Mouse (Mus musculus) megakaryocyte, embryonic 14.5 days (primary cell): Measurements from ENCODE around the gene Akap6.

Source experiments
- FLI1 ChIP-seq: IDR thresholded peaks from 2 replicates; pipeline ENCODE4 v1.6.1; 2012; ENCODE audit warnings: low read length, inconsistent platforms, mixed read lengths
- GATA1 ChIP-seq: IDR thresholded peaks from 3 replicates; pipeline ENCODE4 v1.6.1; 2012; ENCODE audit warnings: mixed read lengths, low read length, inconsistent platforms, borderline replicate concordance

DNA sequence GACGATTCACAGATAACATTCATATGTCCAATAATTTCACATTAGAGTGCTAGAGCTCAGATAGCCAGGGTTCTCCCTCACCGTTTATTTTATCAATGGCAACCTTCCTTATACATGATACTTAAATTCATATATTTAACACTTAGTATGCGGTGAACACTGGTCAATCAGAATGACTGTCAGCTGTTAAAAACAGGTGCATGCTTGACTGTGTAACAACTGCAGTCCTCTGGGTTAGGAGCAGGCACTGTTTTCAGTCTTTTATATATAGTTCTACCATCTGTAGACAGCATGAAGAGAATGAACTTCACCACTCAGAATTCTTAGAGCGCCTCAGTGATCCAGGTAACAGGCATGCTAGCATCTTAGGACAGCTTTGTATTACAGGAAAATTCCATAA lies 158.1 kb downstream of the Akap6 start:
- no peak for TF ChIP-seq GATA1
- TF ChIP-seq FLI1, result no peak
